Mouse (Mus musculus): ENCODE measurements around the gene Hoxc11. TPM values are rescaled to one million over a fixed set of nuclear protein-coding genes. Genes with fewer than 3 reads are reported as not detected.

The Hoxc11 gene
- polyA plus RNA-seq (2017; shearing (Covaris generic)), result not detected

GRCm38 (mm10) chr15:102954192-102955006 is at the start of gene Hoxc11:
Hoxc11 (plus strand) TSS chr15:102954427.

GRCm38 (mm10) chr15:102921053-102922011 is 32.9 kb upstream of the Hoxc11 start, which contains the start of gene Hoxc13:
Hoxc13 (plus strand) TSS chr15:102921103.

GRCm38 (mm10) chr15:102936279-102936972 is 17.8 kb upstream of the Hoxc11 start, which contains the start of gene Hoxc12:
Hoxc12 (plus strand) TSS chr15:102936757.

GRCm38 (mm10) chr15:102966776-102967311 is 12.6 kb downstream of the Hoxc11 start, which contains the start of gene Hoxc10:
Hoxc10 (plus strand) TSS chr15:102966796.

GRCm38 (mm10) chr15:102967312-102967510 is 13.0 kb downstream of the Hoxc11 start, which contains the start of gene Hoxc5:
Hoxc5 (plus strand) TSS chr15:102967443.

GRCm38 (mm10) chr15:102976171-102976570 is 21.9 kb downstream of the Hoxc11 start, which contains the start of gene Hoxc9:
Hoxc9 (plus strand) TSS chr15:102976439.

GRCm38 (mm10) chr15:102990461-102991397 is 36.5 kb downstream of the Hoxc11 start, which contains the start of gene Hoxc8:
Hoxc8 (plus strand) TSS chr15:102990607.

GRCm38 (mm10) chr15:102997939-102998355 is 43.7 kb downstream of the Hoxc11 start, which contains the start of gene Hoxc6:
Hoxc6 (plus strand) TSS chr15:102998257.

Other genes with a start within 250 kb of the Hoxc11 start
- 37.6 TPM for gene Calcoco1, start 232.2 kb upstream of the Hoxc11 start, polyA plus RNA-seq (2017; shearing (Covaris generic))
- gene Hoxc13, start 33.3 kb upstream of the Hoxc11 start, polyA plus RNA-seq (2017; shearing (Covaris generic)), result not detected
- gene Hoxc12, start 17.7 kb upstream of the Hoxc11 start, polyA plus RNA-seq (2017; shearing (Covaris generic)), result not detected
- gene Hoxc10, start 12.4 kb downstream of the Hoxc11 start, polyA plus RNA-seq (2017; shearing (Covaris generic)), result not detected
- gene Hoxc5, start 13.0 kb downstream of the Hoxc11 start, polyA plus RNA-seq (2017; shearing (Covaris generic)), result not detected
- not detected for gene Hoxc9, start 22.0 kb downstream of the Hoxc11 start, polyA plus RNA-seq (2017; shearing (Covaris generic))
- gene Hoxc8, start 36.2 kb downstream of the Hoxc11 start, polyA plus RNA-seq (2017; shearing (Covaris generic)), result not detected
- not detected for gene Hoxc6, start 43.8 kb downstream of the Hoxc11 start, polyA plus RNA-seq (2017; shearing (Covaris generic))
- gene Hoxc4, start 64.5 kb downstream of the Hoxc11 start, polyA plus RNA-seq (2017; shearing (Covaris generic)), result not detected
- gene Smug1, start 212.7 kb downstream of the Hoxc11 start, polyA plus RNA-seq (2017; shearing (Covaris generic)), result 4.9 TPM

Data from naive thymus-derived CD4-positive, alpha-beta T cell, adult 5 months (primary cell).